Mouse (Mus musculus) spleen, postnatal 4 days (tissue): Measurements from ENCODE around the gene Klk1b5.
"Not testable (repeated sequence)": the region's sequence is repeated elsewhere in the genome, so short reads cannot be mapped to it uniquely, and the experiment has no call there.

Experiments
- DNase-seq, 2 experiments: peaks; one replicate each; pipeline ENCODE4 v3.0.0; 2022; ENCODE audit warnings: low spot score in 2 of 2

The Klk1b5 gene

DNA sequence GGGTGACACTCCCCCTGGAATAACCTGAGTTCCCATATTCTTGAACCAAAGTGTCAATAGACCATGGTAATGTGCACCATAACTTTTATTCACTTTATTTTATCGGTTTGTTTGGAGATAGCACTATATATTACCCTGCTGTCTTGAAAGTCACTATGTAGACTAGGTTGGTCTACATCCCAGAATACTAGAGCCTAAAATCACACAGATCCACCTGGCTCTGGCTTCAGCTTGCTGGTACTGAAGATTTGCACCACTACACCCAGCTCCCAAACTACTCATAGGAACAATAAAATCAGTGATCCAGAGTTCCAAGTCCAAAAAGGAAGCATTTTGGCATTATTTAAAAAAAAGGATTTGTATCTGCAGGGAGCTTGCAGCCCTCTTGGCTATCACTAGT is at the start of gene Klk1b5:
Gene Klk1b5 (plus strand): TSS at position 301 of the 400 bp plus-strand sequence.
- DNase-seq, result no peak

DNA sequence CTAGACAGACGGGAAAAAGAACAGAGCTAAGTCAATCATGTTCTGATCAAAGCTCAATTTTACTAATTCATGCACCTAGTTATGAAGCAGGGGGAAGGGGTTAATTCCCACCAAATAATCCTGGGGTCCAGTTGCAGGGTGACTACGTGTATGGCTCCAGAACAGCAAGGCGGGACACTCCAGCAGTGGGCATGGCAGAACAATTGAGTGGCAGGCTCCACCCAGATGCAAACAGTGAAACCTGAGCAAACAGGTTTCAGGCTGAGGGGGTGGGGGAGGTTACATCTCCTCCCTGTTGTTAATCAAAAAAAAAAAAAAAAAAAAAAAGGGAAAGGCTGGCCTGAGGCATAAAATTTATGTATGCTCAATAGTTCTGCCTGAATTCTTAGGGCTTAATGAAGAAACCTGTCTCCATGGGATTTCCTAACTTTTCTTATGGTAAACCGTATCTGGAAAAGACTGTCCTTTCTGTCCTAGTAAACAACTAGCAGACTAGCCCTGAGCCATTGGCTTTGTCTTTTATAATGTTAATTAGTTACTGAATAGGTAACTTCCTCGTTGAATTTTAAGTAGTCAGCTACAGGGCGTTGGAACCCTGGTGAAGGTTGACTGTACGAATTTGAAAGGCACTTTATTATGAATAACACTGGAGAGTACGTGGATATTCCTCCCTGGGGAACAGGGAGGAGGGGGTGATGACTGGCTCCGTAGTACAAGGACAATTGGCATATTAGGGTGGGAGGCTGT is 36.3 kb upstream of the Klk1b5 start:
- peak in 1 of 2 experiments; percentile 20 for DNase-seq

DNA sequence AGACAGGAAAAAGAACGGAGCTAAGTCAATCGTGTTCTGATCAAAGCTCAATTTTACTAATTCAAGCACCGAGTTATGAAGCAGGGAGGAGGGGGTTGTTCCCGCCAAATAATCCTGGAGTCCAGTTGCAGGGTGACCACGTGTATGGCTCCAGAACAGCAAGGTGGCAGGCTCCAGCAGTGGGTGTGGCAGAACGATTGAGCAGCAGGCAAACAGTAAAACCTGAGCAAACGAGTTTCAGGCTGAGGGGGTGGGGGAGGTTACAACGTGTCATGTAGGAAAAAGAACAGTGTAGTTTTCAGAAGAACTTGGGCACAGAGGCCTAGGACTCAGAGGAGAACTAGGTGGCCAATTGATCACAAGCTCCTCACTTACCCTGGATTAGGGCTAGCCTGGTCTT is 29.2 kb upstream of the Klk1b5 start:
- DNase-seq, result not testable (repeated sequence)

DNA sequence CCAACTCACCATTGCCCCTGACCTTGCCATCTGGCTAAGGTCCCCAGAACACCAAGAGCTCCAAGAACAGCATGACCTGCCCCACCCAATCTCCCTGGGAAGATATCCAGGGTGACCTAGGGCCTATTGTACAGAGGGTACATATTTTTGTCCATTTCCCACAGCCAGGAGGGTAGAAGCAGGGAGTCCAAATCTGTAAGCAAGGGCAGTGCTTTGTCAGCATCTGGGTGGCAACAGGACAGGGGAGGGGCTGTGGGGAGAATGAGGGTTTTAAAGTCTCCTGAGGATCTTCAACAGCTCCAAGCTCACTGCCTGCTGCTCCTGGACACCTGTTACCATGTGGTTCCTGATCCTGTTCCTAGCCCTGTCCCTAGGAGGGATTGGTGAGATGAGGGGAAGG is 27.8 kb upstream of the Klk1b5 start, which contains the start of gene Klk1b24:
Gene Klk1b24 (plus strand): TSS at position 301 of the 400 bp plus-strand sequence.
- not testable (repeated sequence) for DNase-seq

DNA sequence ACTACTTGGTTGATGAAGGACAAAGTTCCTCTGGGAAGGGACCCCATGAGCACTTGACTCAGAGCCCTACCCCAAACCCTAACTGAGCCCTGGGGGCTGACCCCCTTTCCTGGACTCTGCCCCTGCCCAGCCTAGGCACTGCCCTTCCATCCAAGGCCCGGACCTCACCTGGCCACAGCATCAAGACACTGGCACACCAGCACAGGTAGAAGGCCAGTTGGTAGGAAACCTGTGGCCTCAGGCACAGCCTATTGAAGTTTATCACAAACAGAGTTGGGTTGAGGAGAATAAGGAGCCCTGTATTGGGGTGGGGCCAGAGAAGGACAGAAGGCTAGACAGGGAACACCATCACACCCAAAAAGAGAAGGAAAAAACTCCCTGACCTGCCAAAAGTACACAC is 22.3 kb upstream of the Klk1b5 start:
- DNase-seq, result not testable (repeated sequence)

DNA sequence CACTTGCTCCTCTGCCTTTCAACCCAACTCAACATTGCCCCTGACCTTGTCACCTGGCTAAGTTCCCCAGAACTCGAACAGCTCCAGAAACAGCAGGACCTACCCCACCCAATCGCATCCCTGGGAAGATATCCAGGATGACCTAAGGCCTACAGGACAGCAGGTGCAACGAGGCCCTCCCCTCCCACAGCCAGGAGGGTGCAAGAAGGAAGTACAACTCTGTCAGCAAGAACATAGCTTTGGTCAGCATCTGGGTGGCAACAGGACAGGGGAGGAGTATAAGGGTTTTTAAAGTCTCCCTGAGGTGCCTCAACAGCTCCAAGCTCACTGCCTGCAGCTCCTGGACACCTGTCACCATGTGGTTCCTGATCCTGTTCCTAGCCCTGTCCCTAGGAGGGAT is 17.9 kb upstream of the Klk1b5 start, which contains the start of gene Klk1b3:
Gene Klk1b3 (plus strand): TSS at position 301 of the 400 bp plus-strand sequence.
- DNase-seq, result no peak

DNA sequence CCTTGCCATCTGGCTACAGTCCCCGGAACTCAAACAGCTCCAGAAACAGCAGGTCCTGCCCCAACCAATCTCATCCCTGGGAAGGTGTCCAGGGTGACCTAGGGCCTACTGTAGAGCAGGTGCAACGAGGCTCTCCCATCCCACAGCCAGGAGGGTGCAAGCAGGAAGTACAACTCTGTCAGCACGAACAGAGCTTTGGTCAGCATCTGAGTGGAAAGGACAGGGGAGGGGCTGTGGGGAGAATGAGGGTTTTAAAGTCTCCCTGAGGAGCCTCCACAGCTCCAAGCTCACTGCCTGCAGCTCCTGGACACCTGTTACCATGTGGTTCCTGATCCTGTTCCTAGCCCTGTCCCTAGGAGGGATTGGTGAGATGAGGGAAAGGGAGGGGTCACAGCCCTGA is 8.6 kb upstream of the Klk1b5 start, which contains the start of gene Klk1b4:
Gene Klk1b4 (plus strand): TSS at position 301 of the 400 bp plus-strand sequence.
- DNase-seq, result not testable (repeated sequence)

DNA sequence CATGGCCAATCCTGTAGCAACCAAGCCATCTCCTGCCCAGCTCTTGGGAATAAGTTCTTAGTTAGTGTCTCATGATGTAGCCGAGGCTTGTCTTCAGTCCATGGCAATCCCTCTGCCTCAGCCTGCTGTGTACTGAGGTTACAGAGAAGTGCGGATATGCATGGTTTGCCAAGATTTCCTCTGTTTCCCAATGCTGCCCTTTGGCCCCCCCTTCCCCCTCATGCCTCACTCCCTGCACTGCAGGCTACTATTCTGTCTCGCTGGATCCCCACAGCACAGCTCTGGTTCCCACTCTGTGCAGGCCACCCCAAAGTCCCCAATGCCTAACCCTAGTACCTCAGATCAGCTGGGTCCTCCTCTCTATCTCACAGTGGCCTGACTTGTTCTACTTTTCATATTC is 7.4 kb upstream of the Klk1b5 start:
- DNase-seq, result no peak

DNA sequence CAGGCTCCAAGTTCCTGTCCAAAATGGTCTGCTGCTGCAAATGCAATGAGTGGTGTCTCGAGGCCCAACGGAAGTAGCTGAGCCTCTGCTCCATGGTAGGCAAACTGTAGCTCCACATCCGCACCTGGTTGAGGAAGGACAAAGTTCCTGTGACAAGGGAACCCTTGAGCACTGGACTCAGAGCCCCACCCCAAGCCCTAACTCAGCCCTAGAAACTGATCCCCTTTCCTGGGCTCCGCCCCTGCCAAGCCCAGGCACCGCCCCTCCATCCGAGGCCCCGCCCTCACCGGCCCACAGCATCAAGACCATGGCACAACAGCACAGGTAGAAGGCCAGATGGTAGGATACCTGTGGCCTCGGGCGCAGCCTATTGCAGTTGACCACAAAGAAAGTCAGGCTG is 5.9 kb downstream of the Klk1b5 start:
- DNase-seq, result not testable (repeated sequence)

DNA sequence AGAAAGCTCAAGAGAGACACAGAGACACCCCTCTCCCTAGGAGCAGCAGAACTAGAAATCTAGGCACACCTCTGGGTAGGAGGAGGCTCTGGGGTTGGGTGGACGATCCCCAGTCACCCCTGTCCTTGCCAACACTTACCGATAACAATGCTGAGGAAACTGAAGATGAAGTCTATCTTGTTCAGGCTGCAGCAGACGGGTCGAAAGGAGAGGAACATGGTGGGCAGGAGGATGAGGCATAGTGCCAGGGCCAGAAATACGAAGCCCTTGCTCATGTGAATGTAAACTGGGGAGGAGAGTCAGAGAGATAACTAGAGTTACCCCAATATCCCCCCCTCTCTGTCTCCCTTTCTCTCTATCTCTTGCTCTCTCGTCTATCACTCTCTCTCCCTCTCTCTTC is 6.6 kb downstream of the Klk1b5 start:
- not testable (repeated sequence) for DNase-seq

DNA sequence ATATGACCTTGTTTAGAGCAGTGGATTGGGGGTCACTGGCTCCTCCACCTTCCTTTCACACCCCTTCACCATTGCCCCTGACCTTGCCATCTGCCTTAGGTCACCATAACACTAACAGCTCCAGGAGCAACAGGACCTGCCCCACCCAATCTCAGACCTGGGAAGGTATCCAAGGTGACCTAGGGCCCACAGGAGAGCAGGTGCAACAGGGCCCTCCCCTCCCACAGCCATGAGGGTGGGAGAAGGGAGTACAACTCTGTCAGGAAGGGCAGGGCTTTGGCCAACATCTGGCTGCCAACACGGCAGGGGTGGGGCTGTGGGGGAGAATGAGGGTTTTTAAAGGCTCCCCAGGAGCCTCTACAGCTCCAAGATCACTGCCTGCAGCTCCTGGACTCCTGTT is 9.3 kb downstream of the Klk1b5 start, which contains the start of gene Klk1:
Gene Klk1 (plus strand): TSS at position 285 of the 400 bp plus-strand sequence.
- DNase-seq, result no peak

DNA sequence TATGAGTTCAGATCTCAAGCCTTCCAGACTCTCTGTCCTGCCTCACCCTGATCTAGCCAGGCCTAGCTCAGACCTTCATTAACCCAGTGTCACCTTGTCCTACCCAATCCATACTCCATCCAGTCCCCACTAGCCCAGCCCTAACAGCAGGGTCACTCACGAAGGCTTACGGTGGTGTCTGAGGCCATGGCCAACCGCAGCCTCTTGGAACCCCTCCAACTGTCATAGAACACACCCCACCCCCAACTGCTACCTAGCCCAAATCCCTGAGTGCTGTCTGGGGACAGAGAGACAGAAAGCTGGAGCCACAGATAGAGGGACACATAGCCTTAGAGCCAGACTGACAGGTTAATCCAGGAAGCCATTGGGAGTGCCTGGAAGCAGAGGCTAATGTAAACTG is 20.2 kb downstream of the Klk1b5 start, which contains the start of gene Gm36864:
Gene Gm36864 (plus strand): TSS at position 269 of the 400 bp plus-strand sequence.
- DNase-seq, result no peak

DNA sequence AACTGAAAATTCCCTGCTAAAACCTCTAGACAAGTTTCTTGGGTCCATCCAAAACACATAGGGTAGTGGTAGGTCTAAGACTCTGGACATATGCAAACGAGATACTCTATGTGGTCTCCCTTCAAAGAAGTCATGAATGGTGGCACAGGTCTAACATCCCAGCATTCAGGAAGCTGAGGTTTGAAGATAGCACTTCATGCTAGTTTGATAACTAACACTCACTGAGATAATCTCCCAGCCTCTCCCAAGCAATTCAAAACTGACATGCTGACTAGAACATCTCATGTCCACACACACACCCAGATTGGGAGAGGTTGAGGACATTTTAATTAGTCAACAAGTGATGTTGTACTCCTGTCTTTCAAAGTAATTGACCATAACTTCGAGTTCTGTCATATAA is 24.2 kb downstream of the Klk1b5 start:
- no peak for DNase-seq

DNA sequence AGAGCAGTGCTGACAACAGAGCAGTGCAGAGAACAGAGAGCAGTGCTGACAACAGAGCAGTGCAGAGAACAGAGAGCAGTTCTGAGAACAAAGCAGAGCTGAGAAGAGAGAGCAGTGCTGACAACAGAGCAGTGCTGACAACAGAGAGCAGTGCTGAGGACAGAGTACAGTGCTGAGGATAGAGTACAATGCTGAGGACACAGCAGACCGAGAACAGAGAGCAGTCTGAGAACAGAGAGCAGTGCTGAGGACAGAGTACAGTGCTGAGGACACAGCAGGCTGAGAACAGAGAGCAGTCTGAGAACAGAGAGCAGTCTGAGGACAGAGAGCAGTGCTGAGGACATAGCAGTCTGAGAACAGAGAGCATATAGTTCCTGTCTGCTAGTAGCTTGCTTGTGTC is 25.0 kb downstream of the Klk1b5 start:
- no peak for DNase-seq

DNA sequence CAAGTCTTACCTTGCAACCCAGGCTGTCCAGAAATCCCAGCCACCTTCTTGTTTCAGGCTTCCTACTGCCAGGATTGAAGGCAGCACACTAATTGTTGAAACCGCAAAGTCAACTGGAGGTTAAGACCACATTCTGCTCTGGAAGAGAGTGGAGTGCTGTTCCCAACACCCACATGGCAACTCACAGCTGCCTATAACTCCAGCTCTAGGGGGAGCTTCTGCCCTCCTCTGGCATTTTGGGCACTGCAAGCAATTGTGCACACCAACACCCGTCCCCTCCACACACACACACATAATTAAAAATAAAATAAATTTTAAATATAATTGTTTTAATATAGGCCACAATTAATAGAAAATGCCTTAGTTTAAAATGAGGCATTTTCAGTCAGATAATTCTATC is 25.4 kb downstream of the Klk1b5 start:
- no peak for DNase-seq

DNA sequence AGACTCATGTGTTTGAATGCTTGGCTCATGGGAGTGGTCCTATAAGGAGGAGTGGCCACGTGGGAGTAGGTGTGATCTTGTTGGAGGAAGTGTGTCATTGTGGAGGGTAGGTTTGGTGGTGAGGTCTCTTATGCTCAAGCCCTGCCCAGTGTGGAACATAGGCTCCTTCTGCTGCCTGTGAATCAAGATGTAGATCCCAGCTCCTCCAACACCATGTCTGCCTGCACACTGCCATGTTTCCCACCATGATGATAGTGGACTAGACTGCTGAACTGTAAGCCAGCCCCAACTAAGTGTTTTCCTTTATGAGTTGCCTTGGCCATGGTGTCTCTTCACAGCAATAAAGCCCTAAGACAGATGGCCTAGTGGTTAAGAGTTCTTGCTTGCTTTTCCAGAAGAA is 28.3 kb downstream of the Klk1b5 start:
- no peak for DNase-seq

DNA sequence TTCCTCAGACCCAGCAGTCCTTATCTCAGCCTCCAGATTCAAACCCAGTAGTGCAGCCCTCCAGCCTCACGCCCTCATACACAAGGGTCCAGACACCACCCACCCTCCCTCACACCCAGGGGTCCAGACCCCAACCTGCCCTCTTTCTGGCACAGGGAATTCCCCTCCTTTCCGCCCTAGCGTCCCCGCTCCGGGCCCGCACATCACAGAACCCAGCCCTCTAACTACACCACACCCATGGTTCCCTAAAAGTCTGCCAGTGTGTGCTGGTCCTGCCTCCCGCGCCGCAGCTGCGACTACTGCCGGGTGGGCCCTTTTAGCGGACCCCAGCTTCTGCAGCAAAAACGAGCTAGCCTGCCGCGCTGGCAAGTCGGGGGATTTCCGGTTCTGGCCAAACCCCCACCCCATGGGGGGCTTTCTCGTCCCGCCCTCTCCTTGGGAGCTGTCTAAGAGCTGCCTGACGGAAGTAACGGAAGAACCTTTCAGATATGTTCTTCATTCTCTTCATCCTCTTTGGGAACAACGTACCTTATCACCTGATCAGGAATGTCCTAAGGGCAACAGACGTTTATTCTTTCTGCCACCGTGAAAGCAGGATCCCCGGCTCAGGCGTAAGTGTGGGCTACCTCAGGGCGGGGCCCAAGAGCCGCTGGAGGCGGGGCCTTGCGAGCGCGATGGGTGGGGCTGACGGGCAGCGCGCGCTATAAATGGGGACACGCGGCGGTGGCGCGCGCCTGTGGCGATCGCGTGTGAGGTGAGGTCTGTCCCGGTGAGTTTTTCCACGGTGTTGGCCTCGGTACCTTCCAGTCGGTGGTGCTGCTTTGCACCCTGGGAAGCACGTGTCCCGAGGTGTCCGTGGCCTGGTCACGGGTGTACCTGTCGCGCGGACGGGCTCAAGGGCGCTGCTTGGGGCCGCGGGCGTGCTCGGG is 30.6 kb downstream of the Klk1b5 start, which contains the start of the genes 1700028J19Rik and 2410002F23Rik:
Gene 1700028J19Rik (minus strand): TSS at position 641 of the 929 bp plus-strand sequence.
Gene 2410002F23Rik (plus strand): TSS at position 668 of the 929 bp plus-strand sequence.
- DNase-seq, result peak; percentile 91 to 97

DNA sequence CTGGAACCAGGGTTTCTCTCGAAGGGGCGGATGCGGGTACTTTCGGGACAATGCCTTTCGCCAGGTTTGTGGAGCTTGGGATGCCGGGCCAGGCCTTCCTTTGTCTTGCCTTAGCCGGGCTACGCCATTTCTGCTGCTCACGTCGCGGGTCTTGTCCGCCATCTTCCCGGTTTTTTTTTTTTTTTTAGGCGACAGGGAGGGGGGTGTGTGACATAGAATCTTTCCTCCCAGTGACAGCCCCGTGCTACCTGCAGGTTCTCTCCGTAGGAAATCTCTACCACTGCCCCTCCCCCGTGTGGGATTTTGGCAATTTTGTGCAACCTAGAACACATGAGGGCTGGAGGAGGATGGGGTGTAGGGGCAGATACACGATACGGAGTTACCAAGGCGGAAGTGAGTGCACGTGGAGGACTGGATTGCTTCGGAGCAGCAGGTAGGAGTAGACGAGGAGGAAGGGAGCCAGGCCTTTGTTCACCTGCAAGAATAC is 31.3 kb downstream of the Klk1b5 start:
- DNase-seq, result peak; percentile 32 to 70

DNA sequence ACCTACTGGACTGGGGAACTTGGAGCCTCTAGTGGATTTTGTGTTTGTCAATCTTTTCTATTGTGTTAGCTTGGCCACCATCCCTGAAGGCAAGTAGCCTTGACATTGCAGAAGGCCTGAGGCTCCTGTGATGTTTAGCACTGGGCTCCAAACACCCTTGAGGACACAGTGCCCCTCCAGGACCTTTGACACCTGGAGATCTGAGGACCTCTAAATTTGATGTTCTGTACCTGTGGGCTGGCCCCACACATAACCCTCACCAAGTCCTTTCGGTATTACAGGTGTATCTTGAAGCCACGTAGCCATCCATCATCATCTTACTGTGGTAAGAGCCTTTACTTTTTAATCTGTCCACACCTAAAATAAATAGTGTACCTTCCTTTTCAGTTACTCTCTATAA is 32.2 kb downstream of the Klk1b5 start:
- DNase-seq, result no peak

DNA sequence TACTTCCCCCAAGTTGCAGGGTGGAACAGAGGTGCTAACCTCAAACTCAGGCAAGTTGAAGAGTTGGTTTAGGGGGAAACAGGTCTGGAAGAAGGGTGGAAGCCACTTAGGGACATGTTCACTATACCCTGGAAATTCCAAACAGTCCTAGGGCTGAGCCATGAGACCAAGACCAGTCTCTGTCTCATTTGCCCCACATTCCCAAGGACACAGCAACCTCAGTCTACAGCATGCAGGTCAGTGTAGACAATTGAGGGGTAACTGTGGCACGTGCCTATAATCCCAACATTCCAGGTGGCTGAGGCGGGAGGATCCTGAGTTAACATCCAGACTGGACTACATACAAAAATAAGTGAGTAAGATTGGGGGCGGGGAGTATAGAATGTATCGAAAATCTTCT is 33.5 kb downstream of the Klk1b5 start:
- no peak for DNase-seq

DNA sequence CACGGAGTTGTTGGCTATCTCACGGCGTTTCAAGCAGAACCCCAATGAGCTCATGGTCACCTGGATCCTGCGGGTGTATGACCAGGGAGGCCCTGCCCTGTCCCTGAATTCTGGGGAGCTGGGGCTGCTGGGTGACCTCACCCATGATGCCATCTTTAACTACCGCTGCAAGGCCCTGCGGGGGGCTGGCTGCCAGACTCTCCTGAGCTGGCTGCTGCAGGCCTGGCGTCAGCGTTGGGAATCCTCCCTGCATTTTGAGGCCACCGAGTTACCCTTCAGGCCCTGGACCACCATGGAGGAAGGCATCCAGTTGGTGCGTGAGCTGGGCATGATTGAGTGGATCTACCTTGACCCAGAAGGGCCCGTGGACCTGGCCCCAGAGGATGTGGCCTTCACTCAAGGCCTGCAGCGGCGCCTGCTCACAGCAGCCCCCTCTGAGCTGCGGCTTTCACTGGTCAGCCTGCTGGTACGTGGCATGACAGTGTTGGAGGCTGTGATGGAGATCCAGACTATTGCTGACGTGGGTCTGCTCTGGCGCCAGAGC is 35.1 kb downstream of the Klk1b5 start:
- DNase-seq, result not testable (repeated sequence)
